Mouse (Mus musculus) testis, postnatal 10 days (tissue): ENCODE results near the gene Atp6v1g2.
"Not testable (repeated sequence)": the region's sequence is repeated elsewhere in the genome, so short reads cannot be mapped to it uniquely, and the experiment has no call there.

ENCODE experiments used
- DNase-seq: peaks from one replicate; pipeline ENCODE4 v3.0.0; 2021; ENCODE audit warnings: low spot score

Gene Atp6v1g2

GRCm38 (mm10) chr17:35202442-35202841, 31.0 kb upstream of the Atp6v1g2 start:
- no peak for DNase-seq

- DNase-seq, result no peak
Measured at GRCm38 (mm10) chr17:35204494-35205379, 28.7 kb upstream of the Atp6v1g2 start, which contains the start of gene Lta. Gene Lta, minus strand, starts transcription at chr17:35205351.

GRCm38 (mm10) chr17:35205380-35205769, 28.1 kb upstream of the Atp6v1g2 start:
- no peak for DNase-seq

- DNase-seq, result no peak
Measured at GRCm38 (mm10) chr17:35209785-35210535, 23.5 kb upstream of the Atp6v1g2 start.

GRCm38 (mm10) chr17:35210593-35210992, 22.9 kb upstream of the Atp6v1g2 start:
- no peak for DNase-seq

GRCm38 (mm10) chr17:35213071-35213470, 20.4 kb upstream of the Atp6v1g2 start:
- DNase-seq, result no peak

GRCm38 (mm10) chr17:35218516-35219193, 14.8 kb upstream of the Atp6v1g2 start:
- DNase-seq, result no peak

GRCm38 (mm10) chr17:35219601-35220041, 13.8 kb upstream of the Atp6v1g2 start:
- DNase-seq, result no peak

- DNase-seq, result peak; percentile 71
Measured at GRCm38 (mm10) chr17:35220156-35220952, 13.1 kb upstream of the Atp6v1g2 start, which contains the start of gene Gm16181. Gene Gm16181, plus strand, starts transcription at chr17:35220834.

GRCm38 (mm10) chr17:35222299-35222698, 11.2 kb upstream of the Atp6v1g2 start:
- no peak for DNase-seq

GRCm38 (mm10) chr17:35224641-35225040, 8.8 kb upstream of the Atp6v1g2 start:
- no peak for DNase-seq

- DNase-seq, result no peak
Measured at GRCm38 (mm10) chr17:35225456-35225855, 8.0 kb upstream of the Atp6v1g2 start.

- no peak for DNase-seq
Measured at GRCm38 (mm10) chr17:35226561-35227046, 6.9 kb upstream of the Atp6v1g2 start.

- no peak for DNase-seq
Measured at GRCm38 (mm10) chr17:35231022-35231421, 2.4 kb upstream of the Atp6v1g2 start.

- DNase-seq, result peak; percentile 94
Measured at GRCm38 (mm10) chr17:35232043-35232442, 1.4 kb upstream of the Atp6v1g2 start.

- no peak for DNase-seq
Measured at GRCm38 (mm10) chr17:35232659-35233058, 801 bp upstream of the Atp6v1g2 start.

GRCm38 (mm10) chr17:35234090-35234489, 630 bp downstream of the Atp6v1g2 start:
- DNase-seq, result not testable (repeated sequence)

GRCm38 (mm10) chr17:35234903-35235302, 1.4 kb downstream of the Atp6v1g2 start:
- DNase-seq, result peak; percentile 66

- DNase-seq, result peak; percentile 88
Measured at GRCm38 (mm10) chr17:35235614-35236389, 2.3 kb downstream of the Atp6v1g2 start, which contains the start of gene Nfkbil1. Gene Nfkbil1, minus strand, starts transcription at chr17:35235792.

GRCm38 (mm10) chr17:35236390-35236746, 2.9 kb downstream of the Atp6v1g2 start:
- peak; percentile 99 for DNase-seq
